Mouse (Mus musculus) right cerebral cortex, adult 18-20 months (tissue): ENCODE results near the gene Foxn3.

Source experiments
- DNase-seq: peaks from one replicate; pipeline ENCODE4 v3.0.0; 2022; ENCODE audit warnings: mixed read lengths

The Foxn3 gene

DNA sequence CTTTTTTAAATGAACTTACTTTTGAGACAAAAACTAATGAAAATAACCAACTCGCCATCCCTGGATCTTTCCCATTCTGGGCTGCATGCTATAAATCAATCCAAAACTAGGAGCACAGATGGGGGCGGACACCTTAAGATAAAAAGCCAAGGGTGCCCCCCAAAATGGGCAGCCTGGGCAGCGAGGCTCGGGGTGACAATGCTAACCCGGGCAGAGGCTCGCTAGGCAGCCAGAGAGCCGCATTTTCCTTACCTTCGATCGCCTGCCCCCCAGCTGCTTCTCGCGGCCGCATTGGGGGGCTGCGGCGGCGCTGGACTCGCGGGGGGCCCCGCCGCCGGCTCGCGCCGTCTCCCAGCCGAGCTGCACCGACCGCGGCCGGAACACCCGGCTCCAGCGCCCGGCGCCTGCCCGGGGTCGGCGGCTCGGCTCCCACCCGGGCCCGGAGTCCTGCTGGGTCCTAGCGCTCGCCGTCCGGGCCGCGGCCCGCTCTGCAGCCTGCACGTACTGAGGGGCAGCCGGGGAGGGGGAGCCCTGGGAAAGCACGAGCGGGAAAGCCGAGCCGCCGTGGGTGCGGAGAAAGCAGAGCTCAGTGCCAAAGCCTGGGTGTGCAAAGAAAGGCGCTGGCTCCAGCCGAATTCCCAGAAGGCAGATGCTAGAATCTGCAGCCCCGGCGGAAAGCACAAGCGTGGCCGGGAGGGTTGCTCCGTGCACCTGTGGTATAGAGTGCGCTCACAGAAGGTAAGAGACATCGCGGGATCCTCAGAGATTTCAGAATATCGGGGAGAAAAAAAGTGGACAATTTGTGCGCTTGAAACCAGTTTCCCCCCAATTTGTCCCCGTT lies at the start of gene Foxn3:
Gene Foxn3, minus strand, starts transcription at position 364 of the 841 bp plus-strand sequence.
- peak; percentile 77 for DNase-seq

GRCm38 (mm10) chr12:99612181-99612871 lies 48.9 kb upstream of the Foxn3 start:
- no peak for DNase-seq

- DNase-seq, result no peak
Measured at GRCm38 (mm10) chr12:99610868-99611267, 47.5 kb upstream of the Foxn3 start.

DNA sequence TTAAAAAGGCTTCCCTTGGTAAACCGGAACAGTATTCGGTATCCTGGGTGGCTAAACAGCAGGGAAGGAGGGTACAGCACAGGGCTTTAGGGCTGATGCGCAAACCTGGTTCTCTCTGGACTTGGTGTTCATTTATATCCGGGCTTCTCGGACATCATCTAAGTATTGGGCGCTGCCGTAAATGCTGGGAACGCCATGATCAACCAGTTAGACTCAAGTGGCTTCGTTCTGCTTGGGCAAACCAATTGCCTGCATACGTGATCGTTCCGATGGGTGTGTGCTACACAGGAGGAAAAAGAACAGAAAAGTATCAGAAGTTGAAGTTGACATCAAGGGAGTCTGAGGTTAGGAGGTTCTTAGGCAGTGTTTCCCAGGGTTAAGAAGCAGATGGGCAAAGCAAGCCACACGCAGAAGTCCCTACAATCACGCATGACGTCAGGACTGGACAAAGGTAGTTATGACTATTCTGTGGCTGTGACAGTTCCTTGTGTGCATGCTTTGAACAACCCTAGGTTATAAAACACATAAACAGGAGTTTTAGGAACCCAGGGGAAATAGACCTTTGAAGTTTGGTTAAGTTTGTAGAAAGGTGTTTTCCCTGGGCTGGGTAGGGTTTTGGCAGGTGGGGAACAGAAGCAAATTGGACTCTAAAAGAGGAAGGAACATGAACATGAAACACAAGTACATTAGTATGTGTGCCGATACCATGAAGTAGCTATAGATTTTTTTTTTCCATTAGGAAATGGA lies 46.9 kb upstream of the Foxn3 start:
- no peak for DNase-seq

DNA sequence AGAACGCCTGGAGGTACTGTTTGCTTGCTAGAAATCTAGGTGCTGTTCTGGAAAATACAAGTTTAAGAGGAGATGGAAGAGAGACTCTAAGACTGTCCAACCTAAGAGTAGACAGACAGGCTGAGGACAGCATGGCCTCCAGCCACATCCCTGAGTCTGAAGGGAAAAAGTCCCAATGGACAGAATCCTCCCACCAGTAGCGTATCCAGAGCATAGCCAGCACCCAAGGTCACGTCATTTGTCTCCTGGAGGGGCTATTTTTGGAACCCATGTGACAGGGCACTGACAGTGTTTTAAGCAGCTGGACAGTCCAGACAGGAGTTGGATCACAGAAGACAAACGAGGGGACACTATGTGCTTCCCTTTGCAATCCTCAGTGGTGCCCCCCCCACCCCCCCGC lies 46.3 kb upstream of the Foxn3 start:
- no peak for DNase-seq

- DNase-seq, result peak; percentile 46
Measured at GRCm38 (mm10) chr12:99608279-99608955, 45.0 kb upstream of the Foxn3 start.

DNA sequence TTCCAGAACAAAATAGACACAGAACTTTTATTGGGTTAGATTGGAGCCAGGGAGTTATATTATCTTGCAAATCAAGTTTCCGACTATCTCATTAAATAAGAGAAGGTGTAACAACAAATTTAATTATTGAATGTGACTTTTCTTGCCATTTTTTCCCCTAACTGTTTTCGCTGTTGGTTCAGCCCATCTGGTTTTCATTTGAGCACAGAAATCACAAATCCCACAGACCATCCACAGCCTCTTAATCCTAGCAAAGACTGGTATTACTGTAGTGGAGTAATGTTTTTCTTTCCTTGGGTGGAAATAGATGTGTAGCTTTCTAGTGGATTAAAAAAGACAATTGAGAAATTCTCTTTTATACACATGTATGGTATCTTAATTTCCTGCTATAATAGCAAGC lies 40.0 kb upstream of the Foxn3 start:
- DNase-seq, result no peak

- DNase-seq, result no peak
Measured at GRCm38 (mm10) chr12:99601841-99602240, 38.5 kb upstream of the Foxn3 start.

GRCm38 (mm10) chr12:99601392-99601791 lies 38.0 kb upstream of the Foxn3 start:
- no peak for DNase-seq

DNA sequence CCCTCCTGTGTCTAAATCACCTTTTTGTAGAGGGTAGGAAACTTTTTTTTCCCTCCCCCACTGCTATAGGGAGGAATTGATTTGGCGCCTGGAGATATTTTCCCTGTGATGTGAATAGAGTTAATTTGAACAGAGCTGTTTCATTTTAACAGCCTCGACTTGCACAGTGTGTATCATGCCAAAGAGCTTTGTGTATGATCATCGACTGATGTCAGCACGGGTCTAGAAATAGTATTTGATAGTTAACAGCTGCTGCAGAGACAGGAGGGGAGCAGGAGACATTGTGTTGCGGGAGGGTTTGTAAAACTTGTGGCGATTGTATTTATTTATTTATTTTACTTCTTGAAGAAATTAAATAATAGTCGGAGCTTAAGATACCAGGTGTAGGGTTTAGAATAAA lies 36.2 kb upstream of the Foxn3 start:
- no peak for DNase-seq

DNA sequence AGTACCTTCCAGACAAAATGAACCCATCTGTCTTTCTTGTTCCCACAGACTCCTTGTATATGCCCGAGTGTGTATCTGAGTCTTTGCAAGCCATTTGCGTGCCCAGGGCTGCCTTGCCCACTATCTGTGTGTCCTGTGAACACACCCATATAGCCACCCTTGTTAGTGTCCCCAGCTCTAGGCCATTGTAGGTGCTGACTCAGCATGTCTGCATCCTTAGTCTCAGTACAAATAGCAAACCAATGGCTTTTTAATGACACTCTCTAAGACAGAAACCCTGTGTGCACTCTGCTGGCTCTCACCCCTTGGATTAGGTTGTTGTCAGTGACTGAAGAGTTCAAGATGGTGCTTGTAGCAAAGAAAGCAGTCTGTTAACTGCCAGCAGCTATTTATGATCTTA lies 33.0 kb upstream of the Foxn3 start:
- DNase-seq, result no peak

GRCm38 (mm10) chr12:99587338-99587737 lies 24.0 kb upstream of the Foxn3 start:
- DNase-seq, result no peak

DNA sequence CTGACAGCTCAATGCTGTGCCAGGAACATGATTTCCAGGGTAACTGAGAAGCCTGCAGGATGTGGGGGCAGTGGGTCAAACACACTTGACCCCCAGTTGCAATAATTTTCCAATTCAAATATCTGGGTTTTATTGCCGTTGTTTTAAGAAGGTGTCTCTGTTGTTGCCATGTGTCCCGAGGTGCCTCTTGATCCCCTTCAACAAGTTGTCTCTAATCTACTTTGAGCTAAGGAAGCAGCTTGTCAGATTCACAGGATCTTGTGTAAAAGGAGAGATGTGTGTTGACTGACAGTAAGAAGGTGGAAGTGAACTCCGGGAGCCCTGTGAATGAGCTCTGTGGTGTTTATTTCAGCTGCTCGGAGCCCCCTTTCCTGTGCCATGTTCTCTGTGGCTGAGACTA lies 16.6 kb upstream of the Foxn3 start:
- no peak for DNase-seq

DNA sequence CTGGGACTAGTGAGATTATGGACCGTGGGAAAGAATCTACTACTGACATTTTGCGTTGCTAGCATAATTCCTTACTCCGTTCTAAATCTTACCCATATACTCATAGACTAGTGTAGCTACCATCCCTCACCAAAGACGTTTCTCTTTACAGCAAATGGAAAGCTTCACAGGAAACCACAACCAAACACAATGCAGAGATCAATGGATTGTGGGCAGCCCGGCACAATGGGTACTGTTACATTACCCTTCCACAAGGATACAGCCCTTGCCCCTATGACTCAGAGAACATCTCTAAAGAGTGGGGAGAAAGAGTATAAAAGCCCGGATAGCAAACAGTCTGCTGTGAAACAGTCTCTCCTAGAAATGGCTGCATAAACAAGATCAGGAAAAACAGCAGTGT lies 13.3 kb upstream of the Foxn3 start:
- DNase-seq, result no peak

- no peak for DNase-seq
Measured at GRCm38 (mm10) chr12:99574299-99574698, 10.9 kb upstream of the Foxn3 start.

- no peak for DNase-seq
Measured at GRCm38 (mm10) chr12:99573036-99573435, 9.7 kb upstream of the Foxn3 start.

- DNase-seq, result no peak
Measured at GRCm38 (mm10) chr12:99571999-99572398, 8.6 kb upstream of the Foxn3 start.

- DNase-seq, result peak; percentile 68
Measured at GRCm38 (mm10) chr12:99570197-99570956, 7.0 kb upstream of the Foxn3 start.

GRCm38 (mm10) chr12:99565606-99566005 lies 2.2 kb upstream of the Foxn3 start:
- DNase-seq, result no peak

DNA sequence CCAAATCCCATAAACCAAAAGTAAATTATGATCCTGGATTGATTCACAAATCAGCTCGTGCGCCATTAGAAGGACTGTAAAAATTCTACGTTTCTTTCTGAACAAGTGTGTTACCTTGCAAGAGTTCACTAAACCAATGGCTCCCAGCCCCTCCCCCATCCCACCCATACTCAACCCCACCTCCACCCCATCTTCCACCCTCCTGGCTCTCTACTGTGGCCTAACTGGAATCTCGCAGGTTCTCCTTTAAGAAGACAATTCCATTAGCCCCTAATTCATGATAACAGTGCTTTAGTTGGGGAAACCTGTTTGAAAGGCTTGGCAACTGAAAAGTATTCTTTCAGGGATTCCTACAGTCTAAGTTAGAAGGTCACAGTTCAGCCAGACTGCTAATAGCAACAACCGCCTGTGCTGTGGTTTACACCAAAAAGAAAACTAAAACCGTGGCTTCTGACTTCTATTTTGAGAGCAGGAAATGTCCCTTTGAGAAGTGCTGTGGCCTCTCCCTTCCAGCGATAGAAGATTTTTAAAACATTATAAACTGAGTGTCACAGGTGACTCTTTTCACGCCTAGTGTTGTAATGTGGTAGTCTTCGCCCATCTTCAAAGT lies 1.0 kb upstream of the Foxn3 start:
- no peak for DNase-seq

DNA sequence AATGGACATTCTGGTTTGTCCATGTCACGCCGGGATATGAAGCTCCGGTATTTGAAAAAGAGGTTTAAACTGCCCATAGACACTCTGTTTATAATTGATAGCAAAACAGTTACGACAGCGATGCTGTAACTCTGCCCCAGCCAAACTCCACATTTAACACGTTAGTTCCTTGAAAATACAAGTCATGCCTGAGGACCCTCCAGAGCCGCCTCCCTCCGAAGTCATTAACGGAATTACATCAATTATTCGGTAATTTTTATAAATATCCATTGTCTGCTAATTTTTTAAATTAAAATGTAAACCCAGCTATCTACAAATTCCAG lies 554 bp downstream of the Foxn3 start:
- no peak for DNase-seq
